Mouse (Mus musculus) liver, postnatal 0 days (tissue): ENCODE measurements at regions not wholly inside any gene's neighbourhood (a gene's known extent, or its start where the extent isn't known, plus 50 kb on each side); places are given as distances from the start of the nearest gene placed in this dataset.

Source experiments
- CTCF ChIP-seq: sonication (generic); IDR thresholded peaks from 2 replicates; pipeline ENCODE4 v1.5.1; 2016; ENCODE audit warnings: antibody characterized with exemption, low read depth
- EP300 ChIP-seq: IDR thresholded peaks from 2 replicates; pipeline ENCODE4 v1.6.1; 2016; ENCODE audit warnings: antibody characterized with exemption, low read depth, mild to moderate bottlenecking

DNA sequence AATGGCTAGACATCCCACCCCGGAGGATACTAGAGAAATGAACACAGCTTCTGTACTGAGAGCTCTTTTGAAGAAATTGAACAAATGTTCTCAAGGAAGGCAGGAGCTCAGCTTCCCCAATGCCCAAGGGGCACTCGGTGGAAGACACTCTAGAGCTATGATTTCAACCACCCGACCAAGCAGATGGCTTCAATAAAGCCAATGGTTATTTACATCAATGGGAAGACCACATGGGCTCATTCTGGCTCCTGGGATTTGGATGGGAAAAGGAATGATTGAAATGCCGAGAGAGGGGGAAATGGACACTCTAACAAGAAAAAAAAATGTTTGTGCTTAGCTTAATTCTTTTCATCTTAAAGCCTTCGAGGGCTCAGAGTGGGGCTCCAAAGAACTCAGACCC, 249.3 kb upstream of the Auts2 start:
- TF ChIP-seq CTCF (no peak), EP300 (no peak)
